ENCODE assay signal across 22 mouse cellular contexts in the genomic region with DNA sequence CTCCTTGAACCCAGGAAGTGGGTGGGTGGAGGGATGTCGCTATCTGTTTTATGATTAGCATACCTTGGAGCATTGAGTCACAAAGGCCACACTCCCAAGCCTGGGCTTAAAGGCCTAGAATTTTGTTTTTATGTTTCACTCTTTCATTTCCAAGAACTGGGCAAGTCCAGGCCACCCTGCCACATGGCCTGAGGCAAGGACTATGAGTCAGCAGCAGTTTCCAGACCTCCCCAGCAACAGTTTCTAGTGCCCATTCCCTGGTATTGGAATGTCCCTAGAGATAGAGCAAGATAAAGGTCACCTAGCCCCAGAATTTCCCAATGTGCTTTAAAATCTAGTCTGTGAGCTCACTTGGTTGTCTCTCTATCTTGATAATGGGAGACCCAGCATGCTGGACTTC.
DNase-seq lines count a peak whose midpoint lies in the region; ATAC-seq and TF ChIP-seq lines count a peak whose summit lies in the region.
"Had no signal": no experiment of that assay in that cellular context is flagged by ENCODE, and none has a peak within 500 bp of the region (broad histone marks: within the 10 kb centered on the region; RNA-seq: fewer than 3 reads in every experiment).

No protein-coding gene starts in this region.

- no peaks in the 10 kb centered on the region for H3K36me3 ChIP-seq in ES-E14 (ENCODE audit: control insufficient read depth, insufficient read depth, low read length, poor library complexity, severe bottlenecking)
- no peaks in the 10 kb centered on the region for H3K36me3 ChIP-seq in liver, embryonic 11.5 days (ENCODE audit: control insufficient read depth, insufficient read depth, low read length)
- H3K36me3 ChIP-seq: embryonic facial prominence, embryonic 13.5 days; forebrain, embryonic 10.5 days; forebrain, embryonic 15.5 days; heart, embryonic 12.5 days; hindbrain, embryonic 10.5 days had no signal

- 67% methylated on average over 1 of the region's 1 CpGs for WGBS in liver, embryonic 11.5 days

- DNase-seq in 3T3-L1 (ENCODE audit: low read depth, low spot score): peak; percentile 91
- peak; percentile 9 for DNase-seq in ES-E14 (ENCODE audit: low read depth, low spot score)
- DNase-seq in R1 (ENCODE audit: low read depth, low spot score): peak; percentile 44
- DNase-seq in fat pad, adult 2 months (ENCODE audit: extremely low read depth, low read depth, low spot score): peak; percentile 46
- DNase-seq in liver, embryonic 11.5 days (ENCODE audit: low spot score): no peak
- DNase-seq: adrenal gland, postnatal 25 days; B cell, adult 2 months; cerebellum, adult 18-20 months; cerebellum, adult 9-11 months; cerebellum, postnatal 36 days; gastrocnemius, postnatal 14 days; kidney, adult 8-10 months had no signal

- no peak overlapping the region for H3K4me2 ChIP-seq in liver, embryonic 11.5 days
- H3K4me2 ChIP-seq: embryonic facial prominence, embryonic 13.5 days; forebrain, embryonic 15.5 days; heart, embryonic 12.5 days; hindbrain, embryonic 14.5 days had no signal

- no peaks in the 10 kb centered on the region for H3K9me3 ChIP-seq in ES-E14 (ENCODE audit: control insufficient read depth, insufficient read depth, low read depth, low read length)
- H3K9me3 ChIP-seq in liver, embryonic 11.5 days (ENCODE audit: control insufficient read depth, low read length): no peaks in the 10 kb centered on the region
- H3K9me3 ChIP-seq: embryonic facial prominence, embryonic 13.5 days; forebrain, embryonic 10.5 days; forebrain, embryonic 15.5 days; heart, embryonic 12.5 days; hindbrain, embryonic 10.5 days had no signal

- H3K4me3 ChIP-seq in ES-E14 (ENCODE audit: insufficient read depth in 1 of 2, low read depth in 1 of 2, low read length in 2 of 2, poor library complexity in 1 of 2, severe bottlenecking in 1 of 2): no peak overlapping the region
- H3K4me3 ChIP-seq in liver, embryonic 11.5 days (ENCODE audit: low read depth, low read length): no peak overlapping the region
- H3K4me3 ChIP-seq: embryonic facial prominence, embryonic 13.5 days; forebrain, embryonic 10.5 days; forebrain, embryonic 15.5 days; heart, embryonic 12.5 days; hindbrain, embryonic 10.5 days had no signal

- no peak overlapping the region; the same call in 1 of the 2 replicates for H3K27ac ChIP-seq in ES-E14 (ENCODE audit: insufficient read depth, low read depth, low read length, poor library complexity, severe bottlenecking)
- no peak overlapping the region for H3K27ac ChIP-seq in liver, embryonic 11.5 days (ENCODE audit: low read depth, low read length)
- H3K27ac ChIP-seq: embryonic facial prominence, embryonic 13.5 days; forebrain, embryonic 10.5 days; forebrain, embryonic 15.5 days; hindbrain, embryonic 10.5 days; hindbrain, embryonic 14.5 days had no signal

- in situ Hi-C loops in ES-E14 (cut with MboI; ENCODE audit: low sequenced_read_pairs in 2 of 2, unreplicated experiment in 2 of 2): no loop called here

- H3K9ac ChIP-seq in ES-E14 (ENCODE audit: insufficient read depth, low read depth, low read length, poor library complexity, severe bottlenecking): no peak overlapping the region
- no peak overlapping the region for H3K9ac ChIP-seq in liver, embryonic 11.5 days (ENCODE audit: low read depth, low read length)
- H3K9ac ChIP-seq: embryonic facial prominence, embryonic 13.5 days; forebrain, embryonic 15.5 days; heart, embryonic 12.5 days; hindbrain, embryonic 14.5 days had no signal

- no peaks in the 10 kb centered on the region for H3K27me3 ChIP-seq in liver, embryonic 11.5 days (replicated peaks; ENCODE audit: control insufficient read depth, insufficient read depth, low read length)
- H3K27me3 ChIP-seq: embryonic facial prominence, embryonic 13.5 days; forebrain, embryonic 15.5 days; heart, embryonic 12.5 days; Patski had no signal

- no peaks in the 10 kb centered on the region for H3K4me1 ChIP-seq in ES-E14 (ENCODE audit: control insufficient read depth in 2 of 2, insufficient read depth in 2 of 2, low read length in 2 of 2, poor library complexity in 1 of 2)
- H3K4me1 ChIP-seq in liver, embryonic 11.5 days (replicated peaks; ENCODE audit: control insufficient read depth, insufficient read depth, low read length): no peaks in the 10 kb centered on the region
- H3K4me1 ChIP-seq: embryonic facial prominence, embryonic 13.5 days; heart, embryonic 12.5 days had no signal

- ATAC-seq in liver, embryonic 11.5 days (replicated peaks; ENCODE audit: low FRiP score): no peak
- no peak for ATAC-seq in megakaryocyte-erythroid progenitor cell, adult 5-6 weeks (replicated peaks; ENCODE audit: low FRiP score, low TSS enrichment, poor library complexity, severe bottlenecking)
- no peak for ATAC-seq in frontal cortex, adult (ENCODE audit: low TSS enrichment)
- ATAC-seq: forebrain, embryonic 15.5 days; intestine, postnatal 0 days; Patski had no signal

TF ChIP-seq in ES-E14, 5 proteins besides CTCF, POLR2A, EP300 and RAD21:
- TF ChIP-seq ZNF384 (IDR thresholded peaks at IDR 0.05; ENCODE audit: low read depth, low read length) (no peak), MAFK (IDR thresholded peaks at IDR 0.05; ENCODE audit: insufficient read depth, low read depth, low read length) (no peak), CHD2 (IDR thresholded peaks at IDR 0.05; ENCODE audit: low read depth, low read length) (no peak), HCFC1 (IDR thresholded peaks at IDR 0.05; ENCODE audit: borderline replicate concordance, insufficient read depth, low read length) (no peak), ZC3H11A (IDR thresholded peaks at IDR 0.05; ENCODE audit: borderline replicate concordance, low read depth, low read length) (no peak)
